Mouse (Mus musculus) limb, embryonic 15.5 days (tissue): Measurements from ENCODE around the gene Hoxc10. TPM values are rescaled to one million over a fixed set of nuclear protein-coding genes. Genes with fewer than 3 reads are reported as not detected.

Experiments used
- microRNA counts: library from miRNA; unstranded; fragments of <30 nt; microRNA quantifications from one replicate; lab custom pipeline; 2016
- microRNA-seq: library from miRNA; unstranded; fragments of <30 nt; microRNA quantifications from one replicate; pipeline ENCODE4, GENCODE M21; 2016
- polyA plus RNA-seq: library from polyadenylated mRNA; unstranded; fragments of >200 nt; fragmentation: Nextera tagmentation; extraction: Ambion mirVana; gene quantifications from 2 replicates; pipeline ENCODE4 v1.2.1, GENCODE M21; 2015

Hoxc10 gene
- polyA plus RNA-seq, 1 experiment from 2014 or later = 5.6 TPM

MicroRNAs within 50 kb of the gene (microRNA counts, 519-probe panel; counts per million panel counts)
- microRNA mmu-miR-615-3p (lab: Ali Mortazavi, UCI) (not detected), microRNA mmu-miR-615-5p (lab: Ali Mortazavi, UCI) (not detected)

Small RNA genes within 50 kb of the gene (microRNA-seq; reads per million reads assigned to microRNA genes)
- 917 reads per million, percentile 73 among the genes with 10 or more reads in this experiment for gene Mir196a-2
- gene Mir615 = 952 reads per million, percentile 74 among the genes with 10 or more reads in this experiment

Other genes with a start within 250 kb of the Hoxc10 start
- 59.1 and 69.6 TPM in 2 replicates for gene Calcoco1, start 244.6 kb upstream of the Hoxc10 start, polyA plus RNA-seq
- gene Hoxc13, start 45.7 kb upstream of the Hoxc10 start, polyA plus RNA-seq = 7.7 and 7.9 TPM in 2 replicates
- gene Hoxc12, start 30.0 kb upstream of the Hoxc10 start, polyA plus RNA-seq = 3.9 TPM in 2 replicates
- 1.5 and 1.7 TPM in 2 replicates for gene Hoxc11, start 12.4 kb upstream of the Hoxc10 start, polyA plus RNA-seq
- 2.3 TPM in 2 replicates for gene Hoxc5, start 647 bp downstream of the Hoxc10 start, polyA plus RNA-seq
- 0.93 and 1.3 TPM in 2 replicates for gene Hoxc9, start 9.6 kb downstream of the Hoxc10 start, polyA plus RNA-seq
- 1.5 and 3.0 TPM in 2 replicates for gene Hoxc8, start 23.8 kb downstream of the Hoxc10 start, polyA plus RNA-seq
- gene Hoxc6, start 31.5 kb downstream of the Hoxc10 start, polyA plus RNA-seq = 1.7 and 2.3 TPM in 2 replicates
- gene Hoxc4, start 52.1 kb downstream of the Hoxc10 start, polyA plus RNA-seq = 1.7 and 2.7 TPM in 2 replicates
- 17.0 and 18.3 TPM in 2 replicates for gene Smug1, start 200.3 kb downstream of the Hoxc10 start, polyA plus RNA-seq